Mouse (Mus musculus): ENCODE measurements at regions not wholly inside any gene's neighbourhood (a gene's known extent, or its start where the extent isn't known, plus 50 kb on each side); places are given as distances from the start of the nearest gene placed in this dataset.

GRCm38 (mm10) chr3:38034138-38034537 is 309.8 kb upstream of the Gm5148 start:
- no peak for DNase-seq

GRCm38 (mm10) chr3:38014768-38015167 is 290.5 kb upstream of the Gm5148 start:
- no peak for DNase-seq

- DNase-seq: no peak
These were observed 284.9 kb upstream of the Gm5148 start for GRCm38 (mm10) chr3:38009168-38009567.

GRCm38 (mm10) chr3:38008321-38008720 is 284.0 kb upstream of the Gm5148 start:
- DNase-seq: no peak

GRCm38 (mm10) chr3:38007626-38008025 is 283.3 kb upstream of the Gm5148 start:
- no peak for DNase-seq

GRCm38 (mm10) chr3:38002275-38002674 is 278.0 kb upstream of the Gm5148 start:
- DNase-seq: no peak

- no peak for DNase-seq
These were observed 275.5 kb upstream of the Gm5148 start for GRCm38 (mm10) chr3:37999779-38000178.

- no peak for DNase-seq
These were observed 273.7 kb upstream of the Gm5148 start for GRCm38 (mm10) chr3:37997998-37998397.

- DNase-seq: no peak
These were observed 265.7 kb upstream of the Gm5148 start for GRCm38 (mm10) chr3:37989992-37990391.

GRCm38 (mm10) chr3:37987775-37988505 is 263.6 kb upstream of the Gm5148 start:
- no peak for DNase-seq

- no peak for DNase-seq
These were observed 262.9 kb upstream of the Gm5148 start for GRCm38 (mm10) chr3:37987007-37987774.

GRCm38 (mm10) chr3:37984706-37985105 is 260.4 kb upstream of the Gm5148 start:
- DNase-seq: no peak

- DNase-seq: no peak
These were observed 257.3 kb upstream of the Gm5148 start for GRCm38 (mm10) chr3:37981481-37982180.

- peak; percentile 14 for DNase-seq
These were observed 255.6 kb upstream of the Gm5148 start for GRCm38 (mm10) chr3:37979871-37980270.

GRCm38 (mm10) chr3:37978481-37978880 is 254.2 kb upstream of the Gm5148 start:
- DNase-seq: peak; percentile 41

- DNase-seq: no peak
These were observed 253.2 kb upstream of the Gm5148 start for GRCm38 (mm10) chr3:37977453-37977852.

- no peak for DNase-seq
These were observed 252.3 kb upstream of the Gm5148 start for GRCm38 (mm10) chr3:37976566-37976965.

GRCm38 (mm10) chr3:37975194-37975756 is 251.0 kb upstream of the Gm5148 start:
- DNase-seq: no peak

- DNase-seq: no peak
These were observed 248.6 kb upstream of the Gm5148 start for GRCm38 (mm10) chr3:37972931-37973330.

- DNase-seq: no peak
These were observed 246.9 kb upstream of the Gm5148 start for GRCm38 (mm10) chr3:37971240-37971639.

GRCm38 (mm10) chr3:37968654-37969053 is 244.4 kb upstream of the Gm5148 start:
- no peak for DNase-seq

GRCm38 (mm10) chr3:37965221-37965620 is 240.9 kb upstream of the Gm5148 start:
- DNase-seq: no peak

GRCm38 (mm10) chr3:37964083-37964482 is 239.8 kb upstream of the Gm5148 start:
- no peak for DNase-seq

Data from liver (tissue).